Mouse (Mus musculus) erythroblast, embryonic 14.5 days (primary cell): ENCODE results near the gene Ubc.
"Not testable (repeated sequence)": the region's sequence is repeated elsewhere in the genome, so short reads cannot be mapped to it uniquely, and the experiment has no call there.

Experiments used
- GATA1 ChIP-seq: IDR thresholded peaks from 2 replicates; pipeline ENCODE4 v1.6.1; 2012; ENCODE audit warnings: low read length, inconsistent platforms, mixed read lengths
- TAL1 ChIP-seq: IDR thresholded peaks from 3 replicates; pipeline ENCODE4 v1.6.1; 2012; ENCODE audit warnings: low read length, inconsistent platforms, mixed read lengths

DNA sequence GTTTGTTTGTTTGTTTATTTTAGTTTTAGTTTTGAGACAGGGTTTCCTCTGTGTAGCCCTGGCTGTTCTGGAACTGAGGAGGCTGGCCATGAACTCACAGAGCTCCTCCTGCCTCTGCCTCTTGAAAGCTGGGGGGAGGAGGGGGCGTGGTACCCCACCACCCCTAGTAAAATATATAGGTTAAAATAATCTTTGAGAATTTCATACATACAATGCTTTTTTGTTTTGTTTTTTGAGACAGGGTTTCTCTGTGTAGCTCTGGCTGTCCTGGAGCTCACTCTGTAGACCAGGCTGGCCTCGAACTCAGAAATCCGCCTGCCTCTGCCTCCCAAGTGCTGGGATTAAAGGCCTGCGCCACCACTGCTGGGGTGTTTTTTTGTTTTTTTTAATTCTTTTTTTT is 2.2 kb upstream of the Ubc start:
- TF ChIP-seq GATA1, TAL1: not testable (repeated sequence)
